Mouse (Mus musculus): Measurements from ENCODE around the gene Tsr1. TPM values are rescaled to one million over a fixed set of nuclear protein-coding genes. Genes with fewer than 3 reads are reported as not detected.
A peak's percentile ranks its signal among the peaks of the same experiment; 100 is the strongest.

Tsr1 gene
- polyA plus RNA-seq, 1 experiment = 8.9 TPM

GRCm38 (mm10) chr11:74909978-74910377 is 12.1 kb downstream of the Tsr1 start:
- Histone ChIP-seq H3K4me1 (ENCODE audit: control insufficient read depth, insufficient read depth, insufficient read length) (no peaks in the 10 kb centered on the region), H3K27ac (ENCODE audit: insufficient read depth, low read length) (no peak overlapping the region), H3K27me3 (ENCODE audit: control insufficient read depth, insufficient read depth, low read length) (no peaks in the 10 kb centered on the region), H3K4me3 (ENCODE audit: extremely low read depth, insufficient read depth, insufficient read length) (no peak overlapping the region), H3K36me3 (ENCODE audit: control insufficient read depth, insufficient read depth, low read length) (peaks cover 41% of the 10 kb centered on the region)
- WGBS = 89% methylated on average over 4 of the region's 4 CpGs
- TF ChIP-seq CTCF (IDR thresholded peaks at IDR 0.05; ENCODE audit: extremely low read depth, insufficient read depth, insufficient read length, insufficient replicate concordance) (no peak), POLR2A (IDR thresholded peaks at IDR 0.05; ENCODE audit: low read depth, low read length) (no peak)
- DNase-seq (ENCODE audit: low read depth in 1 of 2, low spot score in 2 of 2) = no peak

- DNase-seq (ENCODE audit: low read depth in 1 of 2, low spot score in 2 of 2) = no peak
- WGBS = 82% methylated on average over 3 of the region's 3 CpGs
- H3K4me3 ChIP-seq (ENCODE audit: extremely low read depth, insufficient read depth, insufficient read length) = no peak overlapping the region
- H3K36me3 ChIP-seq (ENCODE audit: control insufficient read depth, insufficient read depth, low read length) = peaks cover 20% of the 10 kb centered on the region
- H3K4me1 ChIP-seq (ENCODE audit: control insufficient read depth, insufficient read depth, insufficient read length) = no peaks in the 10 kb centered on the region
- no peaks in the 10 kb centered on the region for H3K27me3 ChIP-seq (ENCODE audit: control insufficient read depth, insufficient read depth, low read length)
- TF ChIP-seq CTCF (IDR thresholded peaks at IDR 0.05; ENCODE audit: extremely low read depth, insufficient read depth, insufficient read length, insufficient replicate concordance) (no peak), POLR2A (IDR thresholded peaks at IDR 0.05; ENCODE audit: low read depth, low read length) (no peak)
- H3K27ac ChIP-seq (ENCODE audit: insufficient read depth, low read length) = no peak overlapping the region
Measured at GRCm38 (mm10) chr11:74912492-74912891, 14.6 kb downstream of the Tsr1 start.

- peaks cover 4% of the 10 kb centered on the region for H3K36me3 ChIP-seq (ENCODE audit: control insufficient read depth, insufficient read depth, low read length)
- 88% methylated on average over 6 of the region's 6 CpGs for WGBS
- TF ChIP-seq POLR2A (IDR thresholded peaks at IDR 0.05; ENCODE audit: low read depth, low read length) = no peak
- TF ChIP-seq CTCF (IDR thresholded peaks at IDR 0.05; ENCODE audit: extremely low read depth, insufficient read depth, insufficient read length, insufficient replicate concordance) = no peak
- DNase-seq (ENCODE audit: low read depth in 1 of 2, low spot score in 2 of 2) = no peak
- no peaks in the 10 kb centered on the region for H3K4me1 ChIP-seq (ENCODE audit: control insufficient read depth, insufficient read depth, insufficient read length)
- no peak overlapping the region for H3K4me3 ChIP-seq (ENCODE audit: extremely low read depth, insufficient read depth, insufficient read length)
- no peak overlapping the region for H3K27ac ChIP-seq (ENCODE audit: insufficient read depth, low read length)
- H3K27me3 ChIP-seq (ENCODE audit: control insufficient read depth, insufficient read depth, low read length) = no peaks in the 10 kb centered on the region
Measured at GRCm38 (mm10) chr11:74919249-74919648, 21.4 kb downstream of the Tsr1 start.

GRCm38 (mm10) chr11:74924149-74924548 is 26.3 kb downstream of the Tsr1 start:
- H3K4me3 ChIP-seq (ENCODE audit: extremely low read depth, insufficient read depth, insufficient read length) = no peak overlapping the region
- peak; percentile 8 to 31 for DNase-seq (ENCODE audit: low read depth in 1 of 2, low spot score in 2 of 2)
- H3K27ac ChIP-seq (ENCODE audit: insufficient read depth, low read length) = no peak overlapping the region

DNA sequence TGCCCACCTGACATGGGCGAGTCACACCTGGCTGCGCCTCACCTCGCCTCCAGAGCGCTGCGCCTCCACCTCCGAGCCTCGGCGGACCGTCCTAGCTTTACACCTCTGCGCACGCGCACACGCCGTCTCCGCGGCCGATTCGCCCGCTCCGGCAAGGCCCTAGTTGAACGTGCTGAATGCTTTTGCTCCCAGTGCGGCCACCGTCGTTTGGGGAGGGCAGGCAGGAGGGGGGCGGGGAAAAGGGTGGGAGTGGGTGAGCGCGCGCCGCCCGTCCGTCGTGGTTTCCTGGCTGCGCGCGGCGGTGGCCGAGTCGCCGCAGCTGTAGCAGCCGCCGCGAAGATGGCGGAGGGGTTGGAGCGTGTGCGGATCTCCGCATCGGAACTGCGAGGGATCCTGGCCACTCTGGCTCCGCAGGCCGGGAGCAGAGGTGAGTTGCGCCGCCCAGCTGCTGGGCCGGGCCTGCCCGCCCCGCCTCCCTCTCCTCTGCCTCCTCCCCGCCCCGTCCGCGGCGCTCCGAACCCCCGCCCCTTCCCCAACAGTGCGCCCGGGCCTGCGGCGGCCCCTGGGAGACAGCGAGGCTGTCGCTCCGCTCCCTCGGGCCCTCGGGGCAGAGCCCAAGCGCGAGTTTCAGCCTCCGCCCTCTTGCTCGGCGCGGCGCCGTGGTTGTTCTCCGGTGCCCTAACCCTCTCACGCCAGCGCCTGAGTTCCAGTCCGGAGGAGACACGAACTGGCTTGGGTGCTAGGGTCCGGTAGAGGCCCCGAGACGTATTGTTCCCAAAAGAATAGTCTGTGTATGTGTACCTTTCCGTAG is 27.9 kb downstream of the Tsr1 start, which contains the start of the genes Smg6 and Srr:
Gene Smg6, plus strand, starts transcription at position 247 of the 811 bp plus-strand sequence.
Gene Srr, minus strand, starts transcription at position 372 of the 811 bp plus-strand sequence.
- peaks cover 2% of the 10 kb centered on the region; the same call in 1 of the 2 replicates for H3K36me3 ChIP-seq (ENCODE audit: control insufficient read depth, insufficient read depth, low read length)
- H3K27ac ChIP-seq (ENCODE audit: insufficient read depth, low read length) = peak within 1 kb of the TSS; percentile 92
- H3K4me3 ChIP-seq (ENCODE audit: extremely low read depth, insufficient read depth, insufficient read length) = peak within 1 kb of the TSS; percentile 75
- DNase-seq (ENCODE audit: low read depth in 1 of 2, low spot score in 2 of 2) = peak; percentile 90 to 94
- TF ChIP-seq POLR2A (IDR thresholded peaks at IDR 0.05; ENCODE audit: low read depth, low read length) (peak; percentile 48), CTCF (IDR thresholded peaks at IDR 0.05; ENCODE audit: extremely low read depth, insufficient read depth, insufficient read length, insufficient replicate concordance) (no peak)
- peaks cover 2% of the 10 kb centered on the region; the same call in 1 of the 2 replicates for H3K4me1 ChIP-seq (ENCODE audit: control insufficient read depth, insufficient read depth, insufficient read length)
- no peaks in the 10 kb centered on the region for H3K27me3 ChIP-seq (ENCODE audit: control insufficient read depth, insufficient read depth, low read length)
- under 1% methylated on average over 75 of the region's 88 CpGs for WGBS

More at GRCm38 (mm10) chr11:74924149-74924548, 26.3 kb downstream of the Tsr1 start:
- TF ChIP-seq POLR2A (IDR thresholded peaks at IDR 0.05; ENCODE audit: low read depth, low read length) (no peak), CTCF (IDR thresholded peaks at IDR 0.05; ENCODE audit: extremely low read depth, insufficient read depth, insufficient read length, insufficient replicate concordance) (peak; percentile 17; the same call in 1 of the 2 replicates)
- 66% methylated on average over 4 of the region's 4 CpGs for WGBS
- H3K4me1 ChIP-seq (ENCODE audit: control insufficient read depth, insufficient read depth, insufficient read length) = peaks cover 2% of the 10 kb centered on the region; the same call in 1 of the 2 replicates
- H3K27me3 ChIP-seq (ENCODE audit: control insufficient read depth, insufficient read depth, low read length) = no peaks in the 10 kb centered on the region
- peaks cover 3% of the 10 kb centered on the region for H3K36me3 ChIP-seq (ENCODE audit: control insufficient read depth, insufficient read depth, low read length)

DNA sequence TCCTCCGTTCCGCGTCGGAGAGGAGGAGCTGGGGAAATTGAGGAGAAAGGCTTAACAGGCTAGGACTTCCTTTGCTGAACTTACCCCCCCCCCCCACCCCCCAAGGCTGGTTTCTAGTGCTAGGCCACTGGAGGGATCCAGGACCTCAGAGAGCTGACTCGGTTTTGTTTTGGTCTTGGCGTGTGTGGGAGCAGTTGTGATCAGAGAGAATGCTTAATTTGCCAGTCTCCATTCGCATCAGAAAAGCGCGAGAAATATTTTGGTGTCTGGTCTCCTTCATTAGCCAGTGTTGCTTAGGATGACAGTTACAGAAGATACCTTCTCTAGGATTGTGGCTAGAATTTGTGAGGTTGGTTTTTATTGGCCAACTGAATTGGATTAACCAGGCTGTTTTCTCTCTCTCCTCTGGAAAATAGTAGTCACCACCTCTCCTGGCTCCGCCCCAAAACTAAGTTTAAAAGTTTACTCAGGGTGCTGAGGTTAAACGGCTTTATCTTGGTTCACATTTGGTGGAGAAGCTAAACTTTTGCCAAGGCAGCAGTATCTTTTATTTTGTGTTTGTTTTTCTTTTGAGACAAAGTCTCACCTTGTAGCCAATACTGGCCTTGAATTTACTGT is 28.6 kb downstream of the Tsr1 start:
- WGBS = 1% methylated on average over 11 of the region's 11 CpGs
- peak overlapping the region; percentile 92 for H3K27ac ChIP-seq (ENCODE audit: insufficient read depth, low read length)
- DNase-seq (ENCODE audit: low read depth in 1 of 2, low spot score in 2 of 2) = peak in 1 of 2 experiments; percentile 36

More for the DNA sequence above, 28.6 kb downstream of the Tsr1 start:
- TF ChIP-seq POLR2A (IDR thresholded peaks at IDR 0.05; ENCODE audit: low read depth, low read length) (no peak), CTCF (IDR thresholded peaks at IDR 0.05; ENCODE audit: extremely low read depth, insufficient read depth, insufficient read length, insufficient replicate concordance) (no peak)
- Histone ChIP-seq H3K36me3 (ENCODE audit: control insufficient read depth, insufficient read depth, low read length) (peaks cover 4% of the 10 kb centered on the region), H3K4me1 (ENCODE audit: control insufficient read depth, insufficient read depth, insufficient read length) (peaks cover 2% of the 10 kb centered on the region; the same call in 1 of the 2 replicates), H3K4me3 (ENCODE audit: extremely low read depth, insufficient read depth, insufficient read length) (peak overlapping the region; percentile 75), H3K27me3 (ENCODE audit: control insufficient read depth, insufficient read depth, low read length) (no peaks in the 10 kb centered on the region)
